Mouse (Mus musculus) limb, embryonic 10.5 days (tissue): ENCODE data around the gene Awat1. TPM values are rescaled to one million over a fixed set of nuclear protein-coding genes. Genes with fewer than 3 reads are reported as not detected.
A peak's percentile ranks its signal among the peaks of the same experiment; 100 is the strongest.

Experiments used
- DNase-seq: peaks from one replicate; pipeline ENCODE4 v3.0.0-alpha.2; 2017; ENCODE audit warnings: low spot score
- H3K27ac ChIP-seq: fragments of 300-500 bp; sonication (generic); 2 replicates; pipeline ENCODE4 v1.5.1; 2016; ENCODE audit warnings: mild to moderate bottlenecking
- H3K27me3 ChIP-seq: fragments of 300-500 bp; sonication (generic); 2 replicates; pipeline ENCODE4 v1.6.1; 2016; ENCODE audit warnings: low read depth, mild to moderate bottlenecking; ENCODE audit not compliant: poor library complexity, severe bottlenecking
- H3K36me3 ChIP-seq: fragments of 300-500 bp; sonication (generic); 2 replicates; pipeline ENCODE4 v1.6.1; 2016; ENCODE audit warnings: mild to moderate bottlenecking, moderate library complexity
- H3K4me1 ChIP-seq: fragments of 300-500 bp; sonication (generic); 2 replicates; pipeline ENCODE4 v1.6.1; 2016
- H3K4me3 ChIP-seq: fragments of 300-500 bp; sonication (generic); 2 replicates; pipeline ENCODE4 v1.5.1; 2016; ENCODE audit warnings: mild to moderate bottlenecking, moderate library complexity
- H3K9me3 ChIP-seq: fragments of 300-500 bp; sonication (generic); replicated peaks from 2 replicates; pipeline ENCODE4 v1.6.1; 2016; ENCODE audit warnings: mild to moderate bottlenecking
- WGBS: fragments of 180-500 bp; shearing (Covaris S2); methylation state at CpG from one replicate; pipeline ENCODE4 v1.1.7; 2016; 5-methylcytosine and 5-hydroxymethylcytosine counted together
- polyA plus RNA-seq: library from polyadenylated mRNA; unstranded; fragments of >200 nt; fragmentation: Nextera tagmentation; extraction: Ambion mirVana; gene quantifications from 2 replicates; pipeline ENCODE4 v1.2.1, GENCODE M21; 2016

Awat1 gene
- polyA plus RNA-seq, 1 experiment from 2014 or later = not detected

DNA sequence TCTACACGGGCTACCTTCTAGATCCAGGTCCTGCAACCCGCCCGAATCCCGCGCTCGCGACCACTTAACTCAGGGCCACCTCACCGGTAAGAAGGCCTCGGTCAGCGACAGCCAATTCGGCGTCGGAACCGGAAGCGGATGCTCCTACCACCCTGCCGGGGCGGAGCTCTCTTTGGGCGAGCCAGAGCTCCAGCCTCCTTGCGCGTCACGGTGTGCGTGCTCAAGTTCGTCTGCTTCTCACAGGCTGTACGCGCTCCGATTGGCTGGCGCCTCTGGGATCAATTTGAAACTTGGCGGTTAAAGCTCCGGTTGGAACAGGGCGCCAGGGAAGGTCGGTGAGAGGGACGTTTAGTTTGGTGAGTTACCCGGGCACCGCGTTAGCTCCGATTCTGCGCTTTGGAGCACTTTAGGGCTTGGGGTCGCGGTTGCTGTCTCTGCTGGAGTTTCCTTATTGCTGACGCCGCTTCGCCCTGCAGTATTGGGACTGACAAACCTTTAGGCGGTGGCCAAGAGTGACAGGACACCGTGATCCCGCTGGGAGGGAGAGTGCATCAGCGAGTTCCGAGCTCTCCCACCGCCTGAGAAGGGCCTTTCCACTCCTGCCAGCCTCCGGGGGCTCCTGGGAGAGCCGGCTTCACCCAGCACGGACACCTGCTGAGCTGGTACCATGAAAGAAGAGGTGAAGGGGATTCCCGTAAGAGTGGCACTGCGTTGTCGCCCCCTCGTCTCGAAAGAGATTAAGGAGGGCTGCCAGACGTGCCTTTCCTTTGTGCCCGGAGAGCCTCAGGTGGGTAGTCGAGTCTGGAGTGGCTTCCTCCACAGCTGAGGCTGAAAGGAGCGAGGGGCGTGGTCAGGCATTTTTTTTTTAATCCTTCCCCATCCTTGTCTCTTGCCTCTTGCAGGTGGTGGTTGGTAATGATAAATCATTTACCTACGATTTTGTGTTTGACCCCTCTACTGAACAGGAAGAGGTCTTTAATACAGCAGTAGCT lies 54.0 kb downstream of the Awat1 start, which contains the start of gene Pdzd11:
TSS of gene Pdzd11 (minus strand) at position 767 of the 992 bp plus-strand sequence.
- peak within 1 kb of the TSS; percentile 92 for H3K27ac ChIP-seq
- peaks cover 40% of the 10 kb centered on the region for H3K36me3 ChIP-seq
- H3K9me3 ChIP-seq = no peaks in the 10 kb centered on the region
- H3K4me3 ChIP-seq = peak within 1 kb of the TSS; percentile 68
- peaks cover 81% of the 10 kb centered on the region for H3K27me3 ChIP-seq
- peak; percentile 87 for DNase-seq
- peaks cover 3% of the 10 kb centered on the region; the same call in 1 of the 2 replicates for H3K4me1 ChIP-seq
- WGBS = 14% methylated on average over 62 of the region's 62 CpGs

Other genes starting within 250 kb of the Awat1 start
- not detected in 2 replicates for gene Otud6a, start 143.2 kb upstream of the Awat1 start, polyA plus RNA-seq
- 0.79 and 1.1 TPM in 2 replicates for gene Awat2, start 129.5 kb upstream of the Awat1 start, polyA plus RNA-seq
- gene Igbp1, start 78.0 kb upstream of the Awat1 start, polyA plus RNA-seq = 43.1 and 45.5 TPM in 2 replicates
- gene Dgat2l6, start 47.4 kb upstream of the Awat1 start, polyA plus RNA-seq = not detected in 2 replicates
- gene P2ry4, start 22.6 kb downstream of the Awat1 start, polyA plus RNA-seq = not detected in 2 replicates
- gene Arr3, start 33.2 kb downstream of the Awat1 start, polyA plus RNA-seq = not detected in 2 replicates
- gene Kif4, start 53.5 kb downstream of the Awat1 start, polyA plus RNA-seq = 32.8 and 39.7 TPM in 2 replicates
- 111 and 119 TPM in 2 replicates for gene Pdzd11, start 54.3 kb downstream of the Awat1 start, polyA plus RNA-seq
- 1.4 and 1.5 TPM in 2 replicates for gene Gdpd2, start 157.6 kb downstream of the Awat1 start, polyA plus RNA-seq
- gene Dlg3, start 195.5 kb downstream of the Awat1 start, polyA plus RNA-seq = 15.7 and 17.4 TPM in 2 replicates